Mouse (Mus musculus) layer of hippocampus, adult 2 months (tissue): ENCODE data around the gene Glis2. TPM values are rescaled to one million over a fixed set of nuclear protein-coding genes. Genes with fewer than 3 reads are reported as not detected.
A peak's percentile ranks its signal among the peaks of the same experiment; 100 is the strongest.

Experiments
- DNase-seq, 2 experiments: peaks; one replicate each; pipeline ENCODE4 v3.0.0; 2022; ENCODE audit warnings: low spot score in 2 of 2
- H3K27ac ChIP-seq: fragments of 200-600 bp; 2 replicates; pipeline ENCODE4 v1.8.1; 2022
- H3K4me3 ChIP-seq: fragments of 200-600 bp; 2 replicates; pipeline ENCODE4 v1.8.1; 2022; ENCODE audit warnings: mild to moderate bottlenecking
- CTCF ChIP-seq: fragments of 200-600 bp; conservative IDR thresholded peaks from 2 replicates; pipeline ENCODE4 v1.8.1; 2022; ENCODE audit warnings: antibody characterized with exemption, mild to moderate bottlenecking, moderate library complexity
- long read RNA-seq, 2 experiments: library from polyadenylated mRNA; stranded (forward); transcript quantifications; one replicate each; pipeline ENCODE4 v2.0.0; 2021; ENCODE audit warnings: borderline mapping rate in 2 of 2
- total RNA-seq, 2 experiments: library from RNA; stranded (reverse); gene quantifications; 2 replicates each; pipeline ENCODE4 v1.2.3; 2021

The Glis2 gene
- total RNA-seq = 10 to 100 TPM; 11.0 to 13.9 TPM
- long read RNA-seq, experiment 1, partial matches to known transcripts = 1 of 8 reads
- long read RNA-seq, experiment 1, other reads (novel, unspliced or antisense) = 7 of 8 reads
- long read RNA-seq, experiment 2, partial matches to known transcripts = 1 of 5 reads
- long read RNA-seq, experiment 2, other reads (novel, unspliced or antisense) = 4 of 5 reads

DNA sequence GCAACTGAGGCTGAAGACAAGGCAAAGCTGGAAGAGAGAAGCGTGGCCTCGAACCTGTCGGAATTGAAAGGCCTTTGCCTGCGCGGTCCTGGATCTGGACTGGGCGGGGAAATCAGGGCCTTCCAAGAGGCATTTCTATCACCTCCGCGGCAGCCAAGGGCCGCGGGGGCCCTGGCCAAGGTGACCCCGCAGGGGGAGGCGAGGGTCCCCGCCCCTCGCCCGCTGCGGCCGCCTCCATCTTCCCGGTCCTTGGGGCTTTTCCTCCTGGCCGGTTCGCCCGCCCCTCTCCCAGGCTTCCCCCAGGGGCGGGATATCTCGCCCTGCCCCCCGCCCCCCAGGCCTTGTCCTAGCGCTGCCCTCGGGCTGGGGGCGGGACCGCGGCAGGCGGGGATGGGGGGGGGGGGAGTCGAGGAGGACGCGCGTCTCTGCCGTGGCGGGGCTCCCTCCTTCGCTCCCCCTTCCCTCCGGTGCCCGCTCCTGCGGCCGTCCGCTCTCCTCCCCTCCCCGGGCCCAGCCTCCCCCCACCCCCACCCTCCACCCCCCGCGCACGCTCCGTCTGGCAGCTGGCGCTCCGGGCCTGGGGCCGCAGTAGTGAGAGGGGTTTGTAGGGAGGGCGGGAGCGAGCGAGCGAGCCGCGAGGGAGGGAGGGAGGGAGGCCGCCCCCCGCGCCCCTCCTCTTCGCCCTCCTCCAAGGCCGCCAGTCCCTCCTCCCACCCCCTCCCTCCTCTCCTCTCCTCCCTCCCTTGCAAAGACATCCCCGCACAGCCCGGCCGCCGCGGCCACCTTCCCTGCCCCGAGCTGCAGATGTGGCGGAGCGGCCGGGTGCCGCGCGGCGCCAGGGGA, at the start of gene Glis2:
Gene Glis2 (plus strand): TSS at position 743 of the 843 bp plus-strand sequence.
- no peak for TF ChIP-seq CTCF
- no peak for DNase-seq
- H3K27ac ChIP-seq = peak within 1 kb of the TSS; percentile 92

DNA sequence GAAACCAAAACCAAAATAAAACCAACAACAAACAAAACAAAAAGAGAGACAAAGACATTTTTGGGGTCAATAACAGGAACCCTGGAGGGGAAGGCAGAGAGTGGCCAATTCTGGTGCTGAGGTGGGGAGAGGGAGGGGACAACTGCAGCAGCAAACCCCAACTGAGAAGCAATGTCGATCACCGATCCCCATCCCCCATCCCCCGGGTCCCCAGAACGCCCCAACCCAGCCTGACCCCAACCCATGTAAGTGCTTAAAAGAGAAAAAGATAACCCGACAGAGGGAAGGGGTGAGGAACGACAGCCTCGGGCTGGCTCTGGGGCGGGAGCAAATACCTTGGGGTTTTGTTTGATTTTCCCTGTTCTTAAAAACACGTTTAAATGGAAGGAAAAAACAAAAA, 49.7 kb upstream of the Glis2 start:
- H3K27ac ChIP-seq = no peak overlapping the region
- no peak for DNase-seq
- H3K4me3 ChIP-seq = no peak overlapping the region
- no peak for TF ChIP-seq CTCF

More for the DNA sequence above, at the start of gene Glis2:
- peak within 1 kb of the TSS; percentile 82 for H3K4me3 ChIP-seq

DNA sequence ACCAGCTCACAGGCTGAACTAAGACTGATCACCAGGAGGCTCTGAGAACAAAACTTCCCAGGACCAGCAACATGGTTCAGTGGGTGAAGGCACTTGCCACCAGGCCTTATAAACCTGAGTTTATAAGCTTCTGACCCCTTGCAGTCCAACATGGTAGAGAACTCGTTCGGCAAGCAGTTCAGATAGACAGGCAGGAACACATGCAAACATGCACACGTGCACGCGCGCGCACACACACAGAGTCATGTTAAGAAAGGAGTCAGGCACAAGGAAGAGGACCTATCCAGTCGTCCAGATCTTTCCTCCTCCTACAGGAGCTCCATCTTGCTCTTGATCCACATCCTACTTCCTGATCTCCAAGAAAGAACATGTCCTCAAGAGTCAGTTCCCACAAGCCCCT, 47.7 kb upstream of the Glis2 start:
- no peak overlapping the region for H3K4me3 ChIP-seq
- no peak for DNase-seq
- no peak for TF ChIP-seq CTCF
- no peak overlapping the region for H3K27ac ChIP-seq

DNA sequence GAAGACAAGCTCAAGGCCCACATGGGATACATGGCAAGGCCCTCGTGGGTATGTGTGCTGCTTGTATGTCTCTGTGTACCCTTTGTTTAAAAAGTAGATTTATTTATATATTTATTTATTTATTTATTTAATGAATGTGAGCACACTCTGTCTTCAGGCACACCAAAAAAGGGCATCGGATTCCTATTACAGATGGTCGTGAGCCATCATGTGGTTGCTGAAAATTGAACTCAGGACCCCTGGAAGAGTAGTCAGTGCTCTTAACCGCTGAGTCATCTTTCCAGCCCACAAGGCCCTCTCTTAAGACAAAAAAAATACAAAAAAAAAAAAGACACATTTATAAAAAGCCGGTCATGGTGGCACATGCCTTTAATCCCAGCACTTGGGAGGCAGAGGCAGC, 46.9 kb upstream of the Glis2 start:
- Histone ChIP-seq H3K4me3 (no peak overlapping the region), H3K27ac (no peak overlapping the region)
- no peak for TF ChIP-seq CTCF
- DNase-seq = no peak

DNA sequence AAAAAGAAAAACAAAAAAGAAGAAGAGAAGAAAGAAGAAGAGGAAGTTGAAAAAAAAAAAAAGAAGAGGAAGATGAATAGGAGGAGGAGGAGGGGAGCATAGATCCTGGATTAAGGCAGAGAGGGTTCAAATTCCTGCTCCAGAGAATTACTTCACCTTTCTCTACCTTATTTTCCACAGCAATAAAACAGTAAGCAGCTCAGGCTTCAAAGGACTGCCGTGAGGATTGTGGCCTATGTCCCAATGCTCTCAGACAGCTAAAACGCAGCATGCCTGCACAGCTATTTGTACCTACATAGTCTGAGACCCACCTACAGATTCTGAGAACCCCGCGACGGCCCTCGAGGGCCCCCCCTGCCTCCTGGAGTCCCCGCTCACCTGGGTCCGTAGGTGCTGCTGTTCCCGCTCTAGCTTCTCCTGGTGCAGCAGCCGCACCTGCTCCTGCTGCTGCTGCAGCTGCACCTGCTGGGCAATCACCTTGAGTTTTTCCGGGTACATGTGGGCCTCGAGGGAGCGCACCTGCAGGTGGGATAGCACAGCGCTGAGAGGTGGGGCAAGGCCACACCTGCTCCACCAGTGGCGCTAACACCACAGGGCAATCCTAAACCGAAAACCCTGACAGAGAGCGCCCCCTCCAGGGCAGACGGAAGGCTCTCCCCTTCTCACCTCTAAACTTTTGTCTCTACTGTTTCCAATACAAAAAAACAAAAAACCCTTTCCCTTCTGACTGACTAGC, 45.4 kb upstream of the Glis2 start:
- no peak overlapping the region for H3K4me3 ChIP-seq
- peak; percentile 47 for TF ChIP-seq CTCF
- DNase-seq = no peak
- no peak overlapping the region for H3K27ac ChIP-seq

DNA sequence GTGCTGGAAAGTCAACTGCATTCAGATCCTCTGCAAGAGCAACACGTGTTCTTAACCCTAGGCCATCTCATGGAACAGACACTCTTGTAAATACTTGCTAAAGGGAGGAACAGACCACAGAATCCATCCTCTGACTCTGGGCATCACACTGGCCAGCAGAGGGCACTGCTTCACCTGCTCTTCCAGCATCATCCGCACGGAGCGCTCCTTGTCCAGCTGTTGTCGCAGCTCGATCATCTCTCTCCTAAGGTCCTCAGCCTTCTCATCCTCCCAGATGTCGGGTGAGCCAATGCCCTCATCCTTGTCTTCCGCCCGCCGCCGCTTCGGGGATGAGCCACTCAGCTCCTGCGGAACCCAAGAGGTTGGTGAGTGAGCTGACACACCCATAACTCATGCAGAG, 43.5 kb upstream of the Glis2 start:
- TF ChIP-seq CTCF = peak; percentile 96
- Histone ChIP-seq H3K4me3 (no peak overlapping the region), H3K27ac (no peak overlapping the region)
- DNase-seq = peak in 1 of 2 experiments; percentile 53

DNA sequence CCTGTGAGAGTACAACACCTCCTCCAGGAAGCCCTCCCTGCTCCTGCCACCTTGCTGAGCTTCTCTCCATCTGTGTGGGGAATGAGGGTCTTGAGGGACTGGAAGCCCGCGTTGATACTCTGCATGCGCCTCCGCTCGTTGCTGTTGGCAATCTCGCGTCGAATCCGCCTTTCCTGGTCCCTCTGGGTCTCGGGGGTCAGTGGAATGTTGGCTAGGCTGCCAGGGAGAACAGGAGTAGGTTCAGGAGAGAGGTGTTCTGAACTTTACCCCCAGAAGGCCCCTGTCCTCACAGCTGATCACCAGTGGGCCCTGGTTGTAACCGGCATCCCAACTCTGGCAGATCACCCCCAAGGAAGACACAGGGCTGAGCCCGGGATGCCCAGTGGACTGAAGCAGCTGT, 42.6 kb upstream of the Glis2 start:
- TF ChIP-seq CTCF = no peak
- no peak for DNase-seq
- Histone ChIP-seq H3K4me3 (no peak overlapping the region), H3K27ac (no peak overlapping the region)

DNA sequence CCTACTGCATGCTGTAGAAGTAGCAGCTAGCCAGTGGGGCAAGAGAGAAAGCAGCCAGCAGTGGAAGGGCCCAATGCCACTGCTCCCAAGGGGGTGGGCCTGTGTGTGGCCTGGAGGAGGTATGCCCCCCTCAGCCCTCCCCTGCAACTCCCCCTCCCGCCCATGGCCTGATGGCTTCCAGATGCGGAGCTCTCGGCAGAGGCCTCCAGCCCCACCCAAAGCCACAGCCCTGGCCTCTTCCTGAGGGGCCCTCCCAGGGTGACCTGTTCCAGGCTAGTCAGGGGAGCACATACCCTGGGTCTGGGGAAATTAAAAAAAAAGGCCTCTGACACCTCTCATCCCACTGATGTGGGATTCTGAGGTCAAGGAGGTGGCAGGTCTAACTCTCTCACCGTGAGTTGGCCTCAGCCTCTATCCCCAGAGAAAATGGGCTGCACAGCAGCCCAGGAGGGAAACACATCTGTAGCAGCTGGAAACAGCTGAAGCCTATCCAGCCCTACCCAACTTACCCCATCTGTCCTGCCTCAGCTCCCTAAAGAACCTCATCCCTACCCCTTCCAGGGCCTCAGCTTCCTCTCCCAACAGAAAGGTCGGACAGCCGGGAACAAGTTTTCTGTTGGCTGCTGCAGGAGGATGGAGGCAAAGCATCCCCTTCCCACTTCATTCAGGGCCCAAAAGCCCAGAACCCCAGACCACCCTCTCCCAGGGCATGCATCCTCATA, 41.5 kb upstream of the Glis2 start:
- no peak overlapping the region for H3K27ac ChIP-seq
- no peak for TF ChIP-seq CTCF
- DNase-seq = no peak
- H3K4me3 ChIP-seq = no peak overlapping the region

DNA sequence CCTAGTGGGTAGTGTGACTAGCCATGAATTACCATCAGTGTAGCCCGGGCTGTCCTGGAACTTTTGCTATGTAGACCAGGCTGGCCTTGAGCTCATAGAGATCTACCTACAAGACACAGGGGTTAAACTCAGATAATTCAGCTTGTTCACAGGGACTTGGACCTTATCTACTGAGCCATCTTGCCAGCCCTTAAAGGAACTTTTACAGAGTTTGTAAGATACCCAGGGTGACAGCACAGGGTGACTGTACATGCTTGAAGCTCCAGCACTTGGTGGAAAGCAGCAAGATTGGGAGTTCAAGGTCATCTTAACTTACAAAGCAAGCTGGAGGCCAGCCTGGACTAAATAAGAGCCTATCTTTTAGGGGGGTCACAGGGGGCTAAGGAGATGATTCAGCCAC, 39.0 kb upstream of the Glis2 start:
- TF ChIP-seq CTCF = no peak
- no peak overlapping the region for H3K27ac ChIP-seq
- DNase-seq = no peak
- no peak overlapping the region for H3K4me3 ChIP-seq

DNA sequence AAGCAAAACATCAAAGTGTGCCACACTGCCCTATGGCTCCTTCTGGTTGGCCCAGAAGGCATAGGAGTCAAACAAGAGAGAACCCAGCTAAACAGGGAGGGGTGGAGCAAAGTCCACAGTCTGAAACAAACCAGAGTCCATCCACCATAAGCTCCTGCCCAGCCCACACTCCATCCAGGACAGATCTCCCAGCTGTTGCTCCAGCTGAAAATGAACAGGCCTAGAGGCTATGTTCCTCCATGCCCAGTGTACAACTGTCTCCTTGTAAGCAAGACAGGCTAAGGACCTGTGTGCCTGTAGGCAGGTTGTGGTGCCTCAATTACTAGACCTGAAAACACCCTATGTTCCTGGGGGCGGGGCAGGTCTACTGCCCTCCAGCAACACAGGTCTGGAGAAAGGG, 37.4 kb upstream of the Glis2 start:
- TF ChIP-seq CTCF = no peak
- Histone ChIP-seq H3K4me3 (no peak overlapping the region), H3K27ac (no peak overlapping the region)
- no peak for DNase-seq

DNA sequence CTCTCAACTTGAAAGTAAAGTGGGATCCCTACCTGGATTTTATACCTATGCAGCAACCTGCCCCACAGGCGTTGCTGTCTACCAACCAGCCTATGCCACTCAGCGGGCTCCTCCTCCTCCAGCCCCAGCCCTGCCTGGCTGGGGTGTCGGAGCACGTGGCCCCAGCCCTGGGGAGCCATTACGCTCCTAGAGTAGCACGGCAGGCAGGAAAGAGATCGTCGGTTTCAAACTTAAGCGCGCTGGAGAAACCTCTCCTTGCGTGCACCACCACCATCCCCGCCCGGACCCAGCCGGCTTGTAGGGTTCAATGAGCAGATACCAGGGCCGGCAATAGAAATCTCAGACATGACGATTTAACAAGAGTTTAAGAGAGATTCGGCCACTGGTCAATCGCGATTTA, 36.6 kb upstream of the Glis2 start:
- DNase-seq = peak; percentile 59 to 64
- TF ChIP-seq CTCF = no peak
- peak overlapping the region; percentile 95 for H3K27ac ChIP-seq
- peak overlapping the region; percentile 61 for H3K4me3 ChIP-seq

DNA sequence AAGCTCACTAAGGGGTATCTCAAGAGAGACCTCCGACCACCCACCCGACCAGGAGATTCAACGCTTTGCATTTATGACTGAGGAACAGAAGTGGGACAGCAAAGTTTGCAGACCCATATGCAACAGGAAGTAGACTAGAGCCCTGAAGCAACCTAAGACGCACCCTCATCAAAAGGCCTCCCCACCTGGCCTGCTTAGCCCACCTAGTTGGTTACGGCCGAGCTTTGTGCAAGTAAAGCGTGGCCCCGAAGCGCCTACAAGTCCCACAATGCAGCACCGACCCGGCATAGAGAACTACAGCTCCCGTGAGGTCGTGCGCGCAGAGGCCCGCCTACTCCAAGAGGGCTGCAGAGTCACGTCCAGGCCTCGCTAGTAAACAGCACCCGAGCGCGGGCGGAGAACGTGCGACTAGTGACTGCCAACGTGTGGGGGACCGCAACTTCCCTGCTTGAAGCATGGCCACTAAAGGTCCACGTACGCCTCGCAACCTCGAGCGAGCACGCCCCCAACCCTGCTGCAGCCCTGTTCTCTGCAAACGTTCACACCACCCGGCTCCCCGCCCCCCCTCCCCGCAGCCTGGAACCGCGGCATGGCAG, 36.0 kb upstream of the Glis2 start:
- H3K27ac ChIP-seq = peak overlapping the region; percentile 95
- H3K4me3 ChIP-seq = peak overlapping the region; percentile 61
- DNase-seq = peak; percentile 88 to 94
- no peak for TF ChIP-seq CTCF
